Mouse (Mus musculus): ENCODE results near the gene Btaf1.
"Not testable (repeated sequence)": the region's sequence is repeated elsewhere in the genome, so short reads cannot be mapped to it uniquely, and the experiment has no call there.

Gene Btaf1

GRCm38 (mm10) chr19:36922015-36922414 lies 3.9 kb upstream of the Btaf1 start:
- DNase-seq (ENCODE audit: low read depth, low spot score), result no peak

GRCm38 (mm10) chr19:36922936-36923335 lies 2.9 kb upstream of the Btaf1 start:
- no peak for DNase-seq (ENCODE audit: low read depth, low spot score)

- DNase-seq (ENCODE audit: low read depth, low spot score), result no peak
Observed at GRCm38 (mm10) chr19:36926553-36927236, 816 bp downstream of the Btaf1 start.

GRCm38 (mm10) chr19:36927800-36928361 lies 2.0 kb downstream of the Btaf1 start:
- DNase-seq (ENCODE audit: low read depth, low spot score), result no peak

- DNase-seq (ENCODE audit: low read depth, low spot score), result no peak
Observed at GRCm38 (mm10) chr19:36929816-36930215, 3.9 kb downstream of the Btaf1 start.

GRCm38 (mm10) chr19:36932097-36932496 lies 6.2 kb downstream of the Btaf1 start:
- DNase-seq (ENCODE audit: low read depth, low spot score), result no peak

GRCm38 (mm10) chr19:36932613-36933012 lies 6.7 kb downstream of the Btaf1 start:
- DNase-seq (ENCODE audit: low read depth, low spot score), result no peak

GRCm38 (mm10) chr19:36936285-36936684 lies 10.4 kb downstream of the Btaf1 start:
- DNase-seq (ENCODE audit: low read depth, low spot score), result no peak

- DNase-seq (ENCODE audit: low read depth, low spot score), result no peak
Observed at GRCm38 (mm10) chr19:36938008-36938407, 12.1 kb downstream of the Btaf1 start.

GRCm38 (mm10) chr19:36940064-36940463 lies 14.2 kb downstream of the Btaf1 start:
- DNase-seq (ENCODE audit: low read depth, low spot score), result no peak

GRCm38 (mm10) chr19:36953637-36954206 lies 27.8 kb downstream of the Btaf1 start:
- DNase-seq (ENCODE audit: low read depth, low spot score), result no peak

- DNase-seq (ENCODE audit: low read depth, low spot score), result no peak
Observed at GRCm38 (mm10) chr19:36958331-36958730, 32.5 kb downstream of the Btaf1 start.

- DNase-seq (ENCODE audit: low read depth, low spot score), result no peak
Observed at GRCm38 (mm10) chr19:36961320-36961719, 35.4 kb downstream of the Btaf1 start.

GRCm38 (mm10) chr19:36962544-36963260 lies 36.8 kb downstream of the Btaf1 start:
- not testable (repeated sequence) for DNase-seq (ENCODE audit: low read depth, low spot score)

GRCm38 (mm10) chr19:37004557-37004956 lies 78.7 kb downstream of the Btaf1 start:
- no peak for DNase-seq (ENCODE audit: low read depth, low spot score)

- no peak for DNase-seq (ENCODE audit: low read depth, low spot score)
Observed at GRCm38 (mm10) chr19:37009878-37010281, 84.0 kb downstream of the Btaf1 start.

- no peak for DNase-seq (ENCODE audit: low read depth, low spot score)
Observed at GRCm38 (mm10) chr19:37013461-37013860, 87.6 kb downstream of the Btaf1 start.

GRCm38 (mm10) chr19:37014173-37014939 lies 88.5 kb downstream of the Btaf1 start:
- no peak for DNase-seq (ENCODE audit: low read depth, low spot score)

- no peak for DNase-seq (ENCODE audit: low read depth, low spot score)
Observed at GRCm38 (mm10) chr19:37016890-37017289, 91.0 kb downstream of the Btaf1 start.

GRCm38 (mm10) chr19:37018411-37018810 lies 92.5 kb downstream of the Btaf1 start:
- peak; percentile 72 for DNase-seq (ENCODE audit: low read depth, low spot score)

- DNase-seq (ENCODE audit: low read depth, low spot score), result no peak
Observed at GRCm38 (mm10) chr19:37018931-37019330, 93.1 kb downstream of the Btaf1 start.

- DNase-seq (ENCODE audit: low read depth, low spot score), result no peak
Observed at GRCm38 (mm10) chr19:37020531-37020930, 94.7 kb downstream of the Btaf1 start.
